Mouse (Mus musculus): ENCODE results near the gene Arid5b.

Gene Arid5b

DNA sequence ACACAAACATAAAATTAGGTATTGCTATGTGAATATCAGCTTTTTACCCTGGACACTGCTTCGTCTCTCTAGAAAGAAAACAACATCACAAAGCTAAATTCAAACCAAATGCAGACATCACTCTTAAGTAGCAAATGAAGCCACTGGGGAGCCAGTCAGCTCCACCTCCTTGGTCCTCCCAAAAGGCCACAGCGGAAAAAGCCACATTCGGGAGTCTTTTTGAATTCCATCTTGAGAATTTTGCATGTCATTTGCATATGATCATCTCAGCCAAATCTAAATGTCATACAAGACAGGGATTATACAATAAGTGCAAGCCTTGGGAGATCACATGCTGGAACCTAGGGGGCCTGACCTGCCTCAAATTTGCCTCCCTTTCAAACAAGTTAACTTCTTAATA, 85.0 kb downstream of the Arid5b start:
- DNase-seq (ENCODE audit: low read depth, low spot score), result no peak

GRCm38 (mm10) chr10:68192824-68193255, 85.7 kb downstream of the Arid5b start:
- DNase-seq (ENCODE audit: low read depth, low spot score), result peak; percentile 48

- DNase-seq (ENCODE audit: low read depth, low spot score), result no peak
These were observed 86.7 kb downstream of the Arid5b start for GRCm38 (mm10) chr10:68191691-68192380.

DNA sequence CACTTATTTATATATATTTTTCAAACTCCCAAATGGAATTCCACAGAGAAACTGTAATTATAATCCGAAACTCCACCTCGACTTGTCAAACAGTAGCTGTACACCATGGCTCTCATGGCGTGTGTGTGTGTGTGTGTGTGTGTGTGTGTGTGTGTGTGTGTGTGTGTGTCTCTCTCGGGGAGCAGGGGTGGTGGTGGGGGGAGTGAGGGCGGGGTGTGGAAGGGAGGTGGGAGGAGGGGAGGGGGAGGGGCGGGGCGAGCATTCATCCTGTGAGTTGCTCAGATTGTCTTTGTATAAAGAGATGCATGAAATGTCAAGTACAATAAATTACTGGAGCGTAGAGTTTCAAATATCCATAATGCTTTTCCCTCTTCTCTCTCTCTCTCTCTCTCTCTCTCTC, 87.4 kb downstream of the Arid5b start:
- no peak for DNase-seq (ENCODE audit: low read depth, low spot score)

GRCm38 (mm10) chr10:68189847-68190246, 88.7 kb downstream of the Arid5b start:
- no peak for DNase-seq (ENCODE audit: low read depth, low spot score)

DNA sequence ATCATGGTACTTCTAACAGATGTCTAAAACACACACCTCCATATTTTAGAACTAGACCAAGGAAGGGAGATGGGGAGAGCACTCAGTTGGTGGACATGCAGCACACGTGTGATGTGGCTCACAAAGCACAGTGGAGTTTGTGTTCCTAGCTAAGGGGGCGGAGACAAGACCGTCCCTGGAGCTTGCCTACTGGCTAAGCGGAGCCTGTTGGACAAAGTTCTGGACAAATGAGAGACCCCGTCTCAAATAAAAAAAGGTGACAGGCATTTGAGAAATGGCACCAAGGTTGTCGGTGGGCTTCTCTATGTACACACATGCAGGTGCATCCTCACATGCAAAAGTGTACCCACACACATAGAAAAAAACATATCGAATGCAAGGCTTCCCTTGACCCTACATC, 95.4 kb downstream of the Arid5b start:
- DNase-seq (ENCODE audit: low read depth, low spot score), result no peak

- DNase-seq (ENCODE audit: low read depth, low spot score), result no peak
These were observed 96.3 kb downstream of the Arid5b start for GRCm38 (mm10) chr10:68182266-68182665.

- no peak for DNase-seq (ENCODE audit: low read depth, low spot score)
These were observed 97.4 kb downstream of the Arid5b start for GRCm38 (mm10) chr10:68181156-68181555.

GRCm38 (mm10) chr10:68180721-68181120, 97.8 kb downstream of the Arid5b start:
- DNase-seq (ENCODE audit: low read depth, low spot score), result no peak

DNA sequence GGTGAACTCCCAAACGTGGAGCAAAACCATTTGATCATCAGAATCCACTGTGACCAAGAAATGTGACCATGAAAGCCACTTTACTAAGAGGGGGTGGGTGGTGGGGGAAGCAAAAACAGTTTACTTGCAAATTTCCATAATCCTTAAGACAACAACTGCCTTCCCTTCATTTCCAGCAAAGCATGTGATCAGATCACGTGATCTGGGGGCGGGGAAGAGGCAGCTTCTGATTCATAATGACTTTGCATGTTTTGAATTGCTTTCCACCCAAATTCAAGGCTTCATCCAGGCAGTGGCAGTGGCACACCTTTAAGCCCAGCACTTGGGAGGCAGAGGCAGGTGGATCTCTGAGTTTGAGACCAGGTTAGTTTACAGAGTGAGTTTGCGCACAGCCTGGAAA, 98.4 kb downstream of the Arid5b start:
- DNase-seq (ENCODE audit: low read depth, low spot score), result no peak

GRCm38 (mm10) chr10:68179741-68180140, 98.8 kb downstream of the Arid5b start:
- DNase-seq (ENCODE audit: low read depth, low spot score), result no peak

GRCm38 (mm10) chr10:68179339-68179738, 99.2 kb downstream of the Arid5b start:
- DNase-seq (ENCODE audit: low read depth, low spot score), result no peak

DNA sequence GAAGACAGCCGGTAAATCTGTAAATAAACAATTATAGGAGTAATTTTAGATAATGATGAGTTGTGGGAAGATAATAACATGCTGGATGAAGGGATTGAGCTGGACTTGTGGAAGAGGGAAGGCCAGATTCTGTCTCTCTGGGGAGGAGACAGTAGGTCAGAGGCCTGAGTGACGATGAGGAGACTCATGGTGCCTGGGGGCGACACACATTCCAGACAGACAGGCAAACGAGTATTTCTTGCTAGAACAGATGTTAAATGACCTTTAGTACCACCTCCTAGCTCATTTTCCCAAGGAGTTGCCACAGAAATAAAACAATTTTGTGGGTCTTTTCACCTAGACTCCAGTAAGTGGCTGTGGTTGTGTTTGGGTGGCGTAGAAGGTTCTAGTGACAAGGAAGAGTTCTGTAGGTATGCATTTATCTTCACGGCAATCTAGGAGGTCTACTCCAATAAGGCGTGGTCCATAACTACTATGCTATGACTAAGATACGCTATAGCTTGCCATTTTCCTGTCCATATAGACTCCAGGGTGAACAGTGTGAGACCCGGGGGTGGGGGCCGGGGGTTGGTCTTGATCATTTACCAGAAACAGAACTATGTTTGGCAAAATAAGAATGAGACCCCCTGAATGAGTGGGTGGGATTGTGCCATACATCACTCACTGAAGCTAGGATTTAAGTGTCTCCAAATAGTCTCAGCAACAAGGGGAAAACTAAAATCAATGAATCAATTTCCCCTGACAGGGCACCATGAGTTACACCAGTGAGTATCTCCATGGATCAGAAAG, 100.6 kb downstream of the Arid5b start:
- DNase-seq (ENCODE audit: low read depth, low spot score), result no peak

DNA sequence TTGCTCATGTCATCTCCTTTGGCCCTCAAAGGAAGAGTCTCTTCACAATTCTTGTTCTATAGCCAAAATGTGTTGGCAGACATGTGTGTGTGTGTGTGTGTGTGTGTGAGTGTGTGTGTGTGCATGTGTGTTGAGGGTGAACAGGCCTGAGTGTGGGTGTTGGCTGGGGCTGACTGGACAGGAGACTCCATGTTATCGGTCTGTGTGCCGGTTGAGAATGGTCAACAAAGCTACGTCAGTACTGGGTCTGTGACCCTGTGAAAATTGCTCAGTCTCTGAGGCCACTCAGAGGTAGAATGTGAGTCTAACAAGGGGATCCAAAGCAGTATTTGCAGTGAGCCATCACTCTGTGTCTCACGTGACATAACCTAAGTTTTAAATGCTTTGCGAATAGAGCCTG, 102.7 kb downstream of the Arid5b start:
- DNase-seq (ENCODE audit: low read depth, low spot score), result no peak

DNA sequence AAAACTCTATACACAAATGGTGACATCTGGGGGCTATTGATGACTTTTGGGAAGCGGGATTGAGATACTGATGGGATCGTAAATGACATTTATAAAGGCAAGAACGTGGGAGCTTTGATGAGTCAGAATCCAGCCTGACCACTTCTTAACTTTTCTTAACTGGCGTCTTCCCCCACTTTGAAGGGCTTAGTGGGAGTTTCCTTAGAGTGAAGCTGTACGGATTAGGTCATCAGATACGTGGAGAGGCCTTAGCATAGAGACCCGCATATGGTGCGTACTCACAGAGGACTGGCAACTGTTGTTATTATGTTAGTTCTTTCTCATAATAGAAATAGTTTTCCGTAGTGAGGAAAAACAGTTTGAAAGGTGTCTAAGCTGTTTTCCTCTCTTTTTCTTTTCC, 104.9 kb downstream of the Arid5b start:
- no peak for DNase-seq (ENCODE audit: low read depth, low spot score)

GRCm38 (mm10) chr10:68172906-68173305, 105.6 kb downstream of the Arid5b start:
- DNase-seq (ENCODE audit: low read depth, low spot score), result no peak

- DNase-seq (ENCODE audit: low read depth, low spot score), result no peak
These were observed 106.6 kb downstream of the Arid5b start for GRCm38 (mm10) chr10:68171974-68172373.

- no peak for DNase-seq (ENCODE audit: low read depth, low spot score)
These were observed 109.9 kb downstream of the Arid5b start for GRCm38 (mm10) chr10:68168613-68169012.

GRCm38 (mm10) chr10:68168141-68168540, 110.4 kb downstream of the Arid5b start:
- no peak for DNase-seq (ENCODE audit: low read depth, low spot score)

GRCm38 (mm10) chr10:68167118-68167517, 111.4 kb downstream of the Arid5b start:
- DNase-seq (ENCODE audit: low read depth, low spot score), result no peak

DNA sequence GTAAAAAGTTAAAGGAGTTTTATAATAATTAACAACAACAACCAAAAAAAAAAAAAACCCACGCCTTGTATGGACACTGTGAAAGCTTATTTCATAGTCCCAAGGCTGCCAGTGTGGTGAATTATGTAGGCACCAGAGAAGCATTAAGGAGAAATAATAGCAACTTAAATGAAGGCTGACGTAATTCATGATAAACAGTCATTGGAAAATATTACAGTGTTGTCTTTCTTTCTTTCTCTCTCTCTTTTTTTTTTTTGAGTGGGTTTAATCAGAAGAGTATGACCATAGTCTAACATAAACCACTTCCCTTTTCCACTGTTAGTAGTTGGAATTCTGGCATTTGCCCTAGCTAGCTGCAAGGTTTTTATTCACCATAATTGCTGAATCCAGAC, 111.8 kb downstream of the Arid5b start:
- no peak for DNase-seq (ENCODE audit: low read depth, low spot score)

GRCm38 (mm10) chr10:68165709-68166694, 112.5 kb downstream of the Arid5b start:
- DNase-seq (ENCODE audit: low read depth, low spot score), result peak; percentile 19

All from skeletal muscle tissue, adult 2 months (tissue).